Mouse (Mus musculus) intestine, postnatal 0 days (tissue): ENCODE data around the gene Nod2. TPM values are rescaled to one million over a fixed set of nuclear protein-coding genes. Genes with fewer than 3 reads are reported as not detected.

Experiments used
- ATAC-seq: fragments of 200-750 bp; cut with Nextera tagmentation; 2 replicates; pipeline ENCODE4 v1.8.0; 2017; ENCODE audit warnings: mild to moderate bottlenecking, moderate TSS enrichment, moderate library complexity
- H3K27ac ChIP-seq: fragments of 300-500 bp; sonication (generic); 2 replicates; pipeline ENCODE4 v1.5.1; 2014; ENCODE audit warnings: mild to moderate bottlenecking, low read depth, low read length, moderate library complexity
- H3K27me3 ChIP-seq: fragments of 300-500 bp; sonication (generic); replicated peaks from 2 replicates; pipeline ENCODE4 v1.6.1; 2014; ENCODE audit warnings: low read length, mixed read lengths; ENCODE audit not compliant: control insufficient read depth, insufficient read depth
- H3K36me3 ChIP-seq: fragments of 300-500 bp; sonication (generic); 2 replicates; pipeline ENCODE4 v1.6.1; 2014; ENCODE audit warnings: mild to moderate bottlenecking, moderate library complexity; ENCODE audit not compliant: control insufficient read depth, insufficient read depth
- H3K4me1 ChIP-seq: fragments of 300-500 bp; sonication (generic); replicated peaks from 2 replicates; pipeline ENCODE4 v1.6.1; 2014; ENCODE audit warnings: antibody characterized with exemption, low read length, mixed read lengths; ENCODE audit not compliant: control insufficient read depth, insufficient read depth
- H3K4me2 ChIP-seq: fragments of 300-500 bp; sonication (generic); replicated peaks from 2 replicates; pipeline ENCODE4 v1.6.1; 2014; ENCODE audit warnings: low read depth, mild to moderate bottlenecking, moderate library complexity
- H3K4me3 ChIP-seq: fragments of 300-500 bp; sonication (generic); 2 replicates; pipeline ENCODE4 v1.5.1; 2014; ENCODE audit warnings: low read depth, low read length
- H3K9ac ChIP-seq: fragments of 300-500 bp; sonication (generic); 2 replicates; pipeline ENCODE4 v1.6.1; 2014; ENCODE audit warnings: mild to moderate bottlenecking, low read depth, low read length
- H3K9me3 ChIP-seq: fragments of 300-500 bp; sonication (generic); 2 replicates; pipeline ENCODE4 v1.6.1; 2016; ENCODE audit warnings: mixed run types; ENCODE audit not compliant: control insufficient read depth
- CTCF ChIP-seq: sonication (generic); IDR thresholded peaks from 2 replicates; pipeline ENCODE4 v1.5.1; 2016; ENCODE audit warnings: low read depth, mild to moderate bottlenecking, control low read depth, antibody characterized with exemption, moderate library complexity
- WGBS: fragments of 180-500 bp; shearing (Covaris S2); extraction: QIAGEN DNeasy Blood & Tissue Kit; methylation state at CpG from one replicate; pipeline ENCODE4 v1.1.7; 2014; 5-methylcytosine and 5-hydroxymethylcytosine counted together
- polyA plus RNA-seq: library from polyadenylated mRNA; unstranded; fragments of >200 nt; fragmentation: Nextera tagmentation; extraction: Ambion mirVana; gene quantifications from 2 replicates; pipeline ENCODE4 v1.2.1, GENCODE M21; 2015

The Nod2 gene
- polyA plus RNA-seq, 1 experiment from 2014 or later: 0.22 TPM

- ATAC-seq: no peak
- H3K27me3 ChIP-seq: no peaks in the 10 kb centered on the region
- H3K4me2 ChIP-seq: no peak overlapping the region
- no peak overlapping the region for H3K4me3 ChIP-seq
- H3K36me3 ChIP-seq: no peaks in the 10 kb centered on the region; the same call in 1 of the 2 replicates
- no peaks in the 10 kb centered on the region for H3K4me1 ChIP-seq
- H3K27ac ChIP-seq: no peak overlapping the region
- 89% methylated on average over 8 of the region's 8 CpGs for WGBS
- TF ChIP-seq CTCF: no peak
- no peak overlapping the region for H3K9ac ChIP-seq
- no peaks in the 10 kb centered on the region for H3K9me3 ChIP-seq
These were observed 30.0 kb downstream of the Nod2 start for GRCm38 (mm10) chr8:88677071-88677470.

- Histone ChIP-seq H3K9ac (no peak overlapping the region), H3K36me3 (no peaks in the 10 kb centered on the region; the same call in 1 of the 2 replicates), H3K4me1 (no peaks in the 10 kb centered on the region), H3K27me3 (no peaks in the 10 kb centered on the region), H3K4me3 (no peak overlapping the region), H3K4me2 (no peak overlapping the region), H3K27ac (no peak overlapping the region), H3K9me3 (no peaks in the 10 kb centered on the region)
- 91% methylated on average over 2 of the region's 2 CpGs for WGBS
- ATAC-seq: no peak
- no peak for TF ChIP-seq CTCF
These were observed 33.5 kb downstream of the Nod2 start for GRCm38 (mm10) chr8:88680566-88680965.

GRCm38 (mm10) chr8:88681046-88681445, 33.9 kb downstream of the Nod2 start:
- H3K4me1 ChIP-seq: no peaks in the 10 kb centered on the region
- H3K9me3 ChIP-seq: no peaks in the 10 kb centered on the region
- H3K4me3 ChIP-seq: no peak overlapping the region
- H3K27ac ChIP-seq: no peak overlapping the region
- H3K4me2 ChIP-seq: no peak overlapping the region
- H3K9ac ChIP-seq: no peak overlapping the region
- no peak for ATAC-seq
- no peaks in the 10 kb centered on the region; the same call in 1 of the 2 replicates for H3K36me3 ChIP-seq
- TF ChIP-seq CTCF: no peak
- 78% methylated on average over 8 of the region's 8 CpGs for WGBS
- no peaks in the 10 kb centered on the region for H3K27me3 ChIP-seq

- no peaks in the 10 kb centered on the region; the same call in 1 of the 2 replicates for H3K36me3 ChIP-seq
These were observed 36.7 kb downstream of the Nod2 start for GRCm38 (mm10) chr8:88683656-88684289.

GRCm38 (mm10) chr8:88686226-88686905, 39.3 kb downstream of the Nod2 start:
- TF ChIP-seq CTCF: no peak
- 54% methylated on average over 9 of the region's 9 CpGs for WGBS
- H3K27ac ChIP-seq: no peak overlapping the region
- H3K9me3 ChIP-seq: no peaks in the 10 kb centered on the region
- no peak for ATAC-seq
- H3K9ac ChIP-seq: no peak overlapping the region
- H3K4me3 ChIP-seq: no peak overlapping the region
- no peaks in the 10 kb centered on the region for H3K27me3 ChIP-seq
- no peak overlapping the region for H3K4me2 ChIP-seq
- H3K36me3 ChIP-seq: no peaks in the 10 kb centered on the region
- no peaks in the 10 kb centered on the region for H3K4me1 ChIP-seq

More at GRCm38 (mm10) chr8:88683656-88684289, 36.7 kb downstream of the Nod2 start:
- ATAC-seq: no peak
- Histone ChIP-seq H3K9ac (no peak overlapping the region), H3K9me3 (no peaks in the 10 kb centered on the region), H3K27me3 (no peaks in the 10 kb centered on the region), H3K4me1 (no peaks in the 10 kb centered on the region), H3K4me2 (no peak overlapping the region), H3K4me3 (no peak overlapping the region), H3K27ac (no peak overlapping the region)
- no peak for TF ChIP-seq CTCF
- WGBS: 82% methylated on average over 7 of the region's 7 CpGs

GRCm38 (mm10) chr8:88686906-88687235, 39.8 kb downstream of the Nod2 start:
- H3K4me3 ChIP-seq: no peak overlapping the region
- no peak for ATAC-seq
- no peak overlapping the region for H3K27ac ChIP-seq
- H3K9ac ChIP-seq: no peak overlapping the region
- H3K27me3 ChIP-seq: no peaks in the 10 kb centered on the region
- WGBS: 74% methylated on average over 8 of the region's 8 CpGs
- H3K36me3 ChIP-seq: no peaks in the 10 kb centered on the region
- H3K4me2 ChIP-seq: no peak overlapping the region
- no peaks in the 10 kb centered on the region for H3K9me3 ChIP-seq
- H3K4me1 ChIP-seq: no peaks in the 10 kb centered on the region
- no peak for TF ChIP-seq CTCF
